Mouse (Mus musculus) myocyte (in vitro differentiated cells): ENCODE results near the gene Phlpp2. TPM values are rescaled to one million over a fixed set of nuclear protein-coding genes. Genes with fewer than 3 reads are reported as not detected.

Experiments
- H3K27me3 ChIP-seq: one replicate; pipeline ENCODE4 v1.6.1; 2011; ENCODE audit not compliant: control insufficient read depth, insufficient read depth, insufficient read length
- H3K36me3 ChIP-seq: one replicate; pipeline ENCODE4 v1.6.1; 2011; ENCODE audit not compliant: control insufficient read depth, insufficient read depth
- H3K4me2 ChIP-seq: one replicate; pipeline ENCODE4 v1.6.1; 2011; ENCODE audit warnings: low read depth, control low read depth
- H3K4me3 ChIP-seq: one replicate; pipeline ENCODE4 v1.5.1; 2011; ENCODE audit warnings: mild to moderate bottlenecking, control low read depth, moderate library complexity
- H3K79me2 ChIP-seq: one replicate; pipeline ENCODE4 v1.6.1; 2011; ENCODE audit not compliant: control insufficient read depth, insufficient read depth
- H3ac ChIP-seq: one replicate; pipeline ENCODE4 v1.6.1; 2011; ENCODE audit not compliant: control insufficient read depth, insufficient read length
- CEBPB ChIP-seq: IDR thresholded peaks from 2 replicates; pipeline ENCODE4 v1.6.1; 2011; ENCODE audit warnings: mild to moderate bottlenecking, moderate library complexity; ENCODE audit not compliant: poor library complexity, insufficient read depth, severe bottlenecking
- E2F4 ChIP-seq: IDR thresholded peaks from one replicate; pipeline ENCODE4 v1.6.1; 2011; ENCODE audit warnings: mild to moderate bottlenecking, control low read depth, moderate library complexity; ENCODE audit not compliant: insufficient read depth
- MAX ChIP-seq: IDR thresholded peaks from one replicate; pipeline ENCODE4 v1.6.1; 2011; ENCODE audit warnings: low read depth, mild to moderate bottlenecking, control low read depth
- MYOD1 ChIP-seq, 3 experiments: IDR thresholded peaks; one replicate each; pipeline ENCODE4 v1.6.1; 2011; ENCODE audit warnings: control low read depth in 2 of 3, low read depth in 2 of 3, mild to moderate bottlenecking in 2 of 3, moderate library complexity in 1 of 3; ENCODE audit not compliant: insufficient read length in 2 of 3, control insufficient read depth in 1 of 3
- MYOG ChIP-seq, 3 experiments: IDR thresholded peaks; one replicate each; pipeline ENCODE4 v1.6.1; 2011; ENCODE audit warnings: control low read depth in 2 of 3, low read depth in 2 of 3, mild to moderate bottlenecking in 2 of 3; ENCODE audit not compliant: insufficient read length in 2 of 3, control insufficient read depth in 1 of 3, insufficient read depth in 1 of 3
- POLR2A ChIP-seq: IDR thresholded peaks from one replicate; pipeline ENCODE4 v1.6.1; 2011; ENCODE audit warnings: low read depth, mild to moderate bottlenecking, control low read depth, moderate library complexity; ENCODE audit not compliant: insufficient read length
- POLR2AphosphoS2 ChIP-seq: IDR thresholded peaks from one replicate; pipeline ENCODE4 v1.6.1; 2011; ENCODE audit warnings: low read depth, control low read depth; ENCODE audit not compliant: insufficient read length
- REST ChIP-seq: IDR thresholded peaks from one replicate; pipeline ENCODE4 v1.6.1; 2011; ENCODE audit warnings: mild to moderate bottlenecking, control low read depth, moderate library complexity; ENCODE audit not compliant: insufficient read depth, insufficient read length
- SRF ChIP-seq: IDR thresholded peaks from one replicate; pipeline ENCODE4 v1.6.1; 2011; ENCODE audit warnings: low read depth; ENCODE audit not compliant: control insufficient read depth, insufficient read length
- TCF12 ChIP-seq: IDR thresholded peaks from one replicate; pipeline ENCODE4 v1.6.1; 2011; ENCODE audit warnings: mild to moderate bottlenecking, control low read depth; ENCODE audit not compliant: poor library complexity, insufficient read depth, severe bottlenecking
- TCF3 ChIP-seq: IDR thresholded peaks from one replicate; pipeline ENCODE4 v1.6.1; 2011; ENCODE audit warnings: low read depth, control low read depth; ENCODE audit not compliant: insufficient read length
- USF1 ChIP-seq: IDR thresholded peaks from one replicate; pipeline ENCODE4 v1.6.1; 2011; ENCODE audit warnings: low read depth, mild to moderate bottlenecking, control low read depth, moderate library complexity
- polyA plus RNA-seq: library from polyadenylated mRNA; unstranded; fragments of >200 nt; fragmentation: generic; extraction: Trizol; gene quantifications from one replicate; pipeline ENCODE4 v1.2.1, GENCODE M21; 2012; ENCODE audit warnings: missing spikeins

Gene Phlpp2
- polyA plus RNA-seq, 1 experiment, result 1.7 TPM

GRCm38 (mm10) chr8:109992951-109993350 is 124.6 kb downstream of the Phlpp2 start:
- no peak overlapping the region for H3ac ChIP-seq
- no peak overlapping the region for H3K4me3 ChIP-seq
- peaks cover 30% of the 10 kb centered on the region for H3K27me3 ChIP-seq
- no peak overlapping the region for H3K4me2 ChIP-seq
- no peaks in the 10 kb centered on the region for H3K36me3 ChIP-seq
- TF ChIP-seq MYOD1 (IDR thresholded peaks at IDR 0.05; ENCODE audit: control insufficient read depth in 1 of 3, insufficient read length in 2 of 3, low read depth in 2 of 3), result no peak
- TF ChIP-seq SRF, result no peak
- TF ChIP-seq POLR2A, result no peak
- no peak for TF ChIP-seq REST
- no peak for TF ChIP-seq USF1
- TF ChIP-seq CEBPB, result no peak
- no peak for TF ChIP-seq TCF12
- no peak for TF ChIP-seq MYOG (IDR thresholded peaks at IDR 0.05; ENCODE audit: control insufficient read depth in 1 of 3, insufficient read depth in 1 of 3, insufficient read length in 2 of 3, low read depth in 2 of 3)
- TF ChIP-seq E2F4, result no peak
- no peak for TF ChIP-seq POLR2AphosphoS2
- no peak for TF ChIP-seq TCF3
- no peak for TF ChIP-seq MAX
- no peaks in the 10 kb centered on the region for H3K79me2 ChIP-seq

Other genes with a start within 250 kb of the Phlpp2 start
- 44.1 TPM for gene Ist1, start 175.3 kb upstream of the Phlpp2 start, polyA plus RNA-seq
- 10.7 TPM for gene Zfp821, start 163.0 kb upstream of the Phlpp2 start, polyA plus RNA-seq
- 11.0 TPM for gene Atxn1l, start 130.8 kb upstream of the Phlpp2 start, polyA plus RNA-seq
- gene Ap1g1, start 90.0 kb upstream of the Phlpp2 start, polyA plus RNA-seq, result 21.1 TPM
- gene Marveld3, start 93.7 kb downstream of the Phlpp2 start, polyA plus RNA-seq, result 0.04 TPM
- not detected for gene Tat, start 121.9 kb downstream of the Phlpp2 start, polyA plus RNA-seq
- gene Chst4, start 171.2 kb downstream of the Phlpp2 start, polyA plus RNA-seq, result not detected
- gene Zfp612, start 211.2 kb downstream of the Phlpp2 start, polyA plus RNA-seq, result not detected
- gene Gm21964, start 232.7 kb downstream of the Phlpp2 start, polyA plus RNA-seq, result not detected
- not detected for gene Gm17720, start 234.2 kb downstream of the Phlpp2 start, polyA plus RNA-seq